Mouse (Mus musculus) brain, embryonic 14.5 days (tissue): ENCODE measurements around the gene Adam8. TPM values are rescaled to one million over a fixed set of nuclear protein-coding genes. Genes with fewer than 3 reads are reported as not detected.
A peak's percentile ranks its signal among the peaks of the same experiment; 100 is the strongest.

ENCODE experiments used
- DNase-seq: peaks from one replicate; pipeline ENCODE4 v3.0.0-alpha.2; 2011; ENCODE audit warnings: low read depth
- CTCF ChIP-seq: fragments of 200-500 bp; IDR thresholded peaks from 2 replicates; pipeline ENCODE4 v1.5.1; 2012; ENCODE audit warnings: inconsistent platforms, mild to moderate bottlenecking, moderate library complexity, borderline replicate concordance; ENCODE audit not compliant: insufficient read depth, insufficient read length; ENCODE audit errors: extremely low read depth
- POLR2A ChIP-seq: fragments of 200-500 bp; IDR thresholded peaks from 2 replicates; pipeline ENCODE4 v1.6.1; 2012; ENCODE audit warnings: mild to moderate bottlenecking, inconsistent platforms, borderline replicate concordance; ENCODE audit not compliant: poor library complexity, insufficient read depth, insufficient read length, severe bottlenecking; ENCODE audit errors: extremely low read depth
- polyA plus RNA-seq: library from polyadenylated mRNA; depleted of rRNA; stranded (reverse); fragments of >200 nt; gene quantifications from 2 replicates; pipeline ENCODE4 v1.2.3, GENCODE M21; 2012; rRNA removed

The Adam8 gene
- polyA plus RNA-seq, 1 experiment, result 12.7 TPM

- TF ChIP-seq POLR2A (no peak), CTCF (no peak)
Observed at GRCm38 (mm10) chr7:139936705-139937104, 55.7 kb downstream of the Adam8 start.

DNA sequence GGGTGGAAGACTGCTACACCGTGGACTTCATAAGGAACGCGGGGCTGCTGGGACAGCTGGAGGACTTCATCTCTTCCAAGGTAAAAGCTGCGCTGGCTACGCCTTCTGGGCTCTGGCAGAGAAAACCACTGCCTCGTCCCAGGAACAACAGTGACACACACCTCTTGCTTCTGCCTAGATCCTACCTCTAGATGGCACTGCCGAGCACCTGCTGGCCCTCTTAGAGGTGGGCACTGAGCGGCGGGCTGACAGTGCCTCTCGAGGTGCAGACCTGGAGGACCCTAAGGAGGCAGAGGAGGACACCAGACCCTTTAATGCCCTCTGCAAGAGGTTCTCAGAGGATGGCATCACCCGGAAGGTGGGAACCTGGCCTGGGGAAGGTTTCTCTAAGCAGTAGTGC lies 61.6 kb downstream of the Adam8 start:
- DNase-seq, result peak; percentile 64
- TF ChIP-seq CTCF, result peak; percentile 80
- no peak for TF ChIP-seq POLR2A

More at GRCm38 (mm10) chr7:139936705-139937104, 55.7 kb downstream of the Adam8 start:
- DNase-seq, result no peak

Other genes starting within 250 kb of the Adam8 start
- gene Adgra1, start 158.4 kb downstream of the Adam8 start, polyA plus RNA-seq, result 6.7 and 13.4 TPM in 2 replicates
- 17.0 and 33.3 TPM in 2 replicates for gene Kndc1, start 97.9 kb downstream of the Adam8 start, polyA plus RNA-seq
- not detected in 2 replicates for gene Utf1, start 48.8 kb downstream of the Adam8 start, polyA plus RNA-seq
- 0.55 and 0.76 TPM in 2 replicates for gene 6430531B16Rik, start 13.8 kb downstream of the Adam8 start, polyA plus RNA-seq
- 88.0 and 121 TPM in 2 replicates for gene Zfp511, start 43.8 kb upstream of the Adam8 start, polyA plus RNA-seq
- gene Tubgcp2, start 44.1 kb upstream of the Adam8 start, polyA plus RNA-seq, result 70.3 and 76.2 TPM in 2 replicates
- gene Msx3, start 56.5 kb upstream of the Adam8 start, polyA plus RNA-seq, result 1.3 and 4.0 TPM in 2 replicates
- 146 and 172 TPM in 2 replicates for gene Caly, start 90.0 kb upstream of the Adam8 start, polyA plus RNA-seq
- 6.4 TPM in 1 of 2 replicates, not detected in the other for gene Prap1, start 100.8 kb upstream of the Adam8 start, polyA plus RNA-seq
- 25.3 and 25.7 TPM in 2 replicates for gene Fuom, start 109.9 kb upstream of the Adam8 start, polyA plus RNA-seq
- 5.1 and 6.0 TPM in 2 replicates for gene Paox, start 123.2 kb upstream of the Adam8 start, polyA plus RNA-seq
- 74.9 and 75.4 TPM in 2 replicates for gene Echs1, start 123.9 kb upstream of the Adam8 start, polyA plus RNA-seq
- 33.9 and 41.5 TPM in 2 replicates for gene Mtg1, start 145.0 kb upstream of the Adam8 start, polyA plus RNA-seq
- 10.2 and 16.2 TPM in 2 replicates for gene Sprn, start 162.3 kb upstream of the Adam8 start, polyA plus RNA-seq
- not detected in 2 replicates for gene Olfr522, start 172.2 kb upstream of the Adam8 start, polyA plus RNA-seq
- not detected in 2 replicates for gene Olfr523, start 180.7 kb upstream of the Adam8 start, polyA plus RNA-seq
- gene Olfr524, start 213.4 kb upstream of the Adam8 start, polyA plus RNA-seq, result not detected in 2 replicates
- gene Cd163l1, start 225.7 kb upstream of the Adam8 start, polyA plus RNA-seq, result 0.04 TPM in 1 of 2 replicates, not detected in the other